Mouse (Mus musculus): ENCODE measurements around the gene Rab9. TPM values are rescaled to one million over a fixed set of nuclear protein-coding genes. Genes with fewer than 3 reads are reported as not detected.
"Not testable (repeated sequence)": the region's sequence is repeated elsewhere in the genome, so short reads cannot be mapped to it uniquely, and the experiment has no call there.

The Rab9 gene
- 46.5 and 48.3 TPM in 2 replicates for polyA plus RNA-seq (2015; fragmentation: Nextera tagmentation; extraction: Ambion mirVana)

- peak; percentile 99 for ATAC-seq (replicated peaks)
- WGBS = 23% methylated on average over 39 of the region's 41 CpGs
- no peaks in the 10 kb centered on the region for H3K36me3 ChIP-seq
- H3K4me2 ChIP-seq (replicated peaks) = peak within 1 kb of the TSS; percentile 44
- H3K27ac ChIP-seq (replicated peaks) = peak within 1 kb of the TSS; percentile 83
- H3K9me3 ChIP-seq = no peaks in the 10 kb centered on the region
- peak within 1 kb of the TSS; percentile 71 for H3K9ac ChIP-seq (replicated peaks)
- H3K4me3 ChIP-seq = peak within 1 kb of the TSS; percentile 64
- H3K4me1 ChIP-seq = peaks cover 9% of the 10 kb centered on the region
- H3K27me3 ChIP-seq = no peaks in the 10 kb centered on the region
These were observed at the start of gene Rab9 for GRCm38 (mm10) chrX:166479365-166479983. Rab9 (minus strand) TSS chrX:166479867.

DNA sequence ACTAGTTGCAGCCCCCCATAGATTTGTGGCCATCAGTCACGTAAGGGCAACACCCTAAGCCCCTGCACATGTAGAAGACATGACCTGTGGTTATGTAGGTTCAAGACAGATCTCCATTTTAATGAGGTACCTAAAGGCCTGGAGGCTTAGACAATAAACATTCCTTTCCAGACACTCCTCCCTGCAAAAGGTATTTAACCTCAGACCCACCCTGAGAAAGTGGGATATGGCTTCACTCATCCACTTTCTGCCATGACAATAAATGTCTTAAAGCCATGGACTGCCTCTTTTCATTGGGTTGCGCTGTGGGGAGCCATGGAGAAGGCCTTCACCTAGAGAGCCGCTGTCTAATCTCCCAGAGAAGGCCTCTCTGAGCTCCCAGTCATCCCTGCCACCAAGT, 48.5 kb upstream of the Rab9 start:
- H3K4me3 ChIP-seq = no peak overlapping the region
- H3K4me2 ChIP-seq (replicated peaks) = no peak overlapping the region
- no peak overlapping the region for H3K27ac ChIP-seq (replicated peaks)
- H3K9ac ChIP-seq (replicated peaks) = no peak overlapping the region
- WGBS = 89% methylated on average over 3 of the region's 3 CpGs
- no peaks in the 10 kb centered on the region for H3K4me1 ChIP-seq
- H3K9me3 ChIP-seq = no peaks in the 10 kb centered on the region
- ATAC-seq (replicated peaks) = no peak
- no peaks in the 10 kb centered on the region for H3K27me3 ChIP-seq
- H3K36me3 ChIP-seq = no peaks in the 10 kb centered on the region

DNA sequence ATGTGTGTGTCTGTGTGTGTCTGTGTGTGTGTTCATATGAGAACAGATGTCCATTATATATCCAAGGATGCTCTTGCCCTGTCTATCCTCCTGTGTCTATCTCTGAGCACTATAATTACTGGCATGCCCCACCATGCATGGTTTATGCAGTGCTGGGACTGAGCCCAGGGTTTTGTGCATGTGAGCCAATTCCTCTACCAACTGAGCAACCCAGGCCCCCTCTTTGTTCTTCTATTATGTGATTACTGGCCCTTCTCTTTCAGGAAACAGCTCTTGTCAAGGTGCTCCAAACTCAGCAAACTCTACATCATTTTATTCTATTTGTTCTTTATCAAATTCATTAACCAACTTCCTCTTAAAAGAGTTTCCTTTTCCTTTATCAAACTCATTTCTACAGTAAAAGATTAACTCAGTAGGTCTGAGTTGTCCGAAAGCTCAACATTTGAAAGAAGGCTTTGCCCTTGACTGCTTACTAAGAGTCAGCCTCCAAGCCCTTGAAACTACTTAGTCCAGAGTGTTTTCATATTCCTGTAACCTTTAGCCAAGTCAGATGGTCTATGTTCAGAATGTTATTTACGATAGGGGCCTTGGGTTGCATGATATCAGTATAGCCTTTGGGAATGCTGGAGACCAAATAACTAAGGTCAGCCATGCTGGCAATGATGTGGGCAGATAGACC, 46.1 kb upstream of the Rab9 start:
- ATAC-seq (replicated peaks) = no peak
- Histone ChIP-seq H3K9me3 (no peaks in the 10 kb centered on the region), H3K4me1 (no peaks in the 10 kb centered on the region), H3K27ac (replicated peaks) (no peak overlapping the region), H3K4me3 (no peak overlapping the region), H3K9ac (replicated peaks) (no peak overlapping the region), H3K36me3 (no peaks in the 10 kb centered on the region), H3K27me3 (no peaks in the 10 kb centered on the region), H3K4me2 (replicated peaks) (no peak overlapping the region)
- 91% methylated on average over 2 of the region's 2 CpGs for WGBS

GRCm38 (mm10) chrX:166520782-166521181, 41.1 kb upstream of the Rab9 start:
- Histone ChIP-seq H3K27ac (replicated peaks) (no peak overlapping the region), H3K36me3 (no peaks in the 10 kb centered on the region), H3K4me2 (replicated peaks) (no peak overlapping the region), H3K4me1 (no peaks in the 10 kb centered on the region), H3K9me3 (no peaks in the 10 kb centered on the region), H3K27me3 (no peaks in the 10 kb centered on the region), H3K9ac (replicated peaks) (no peak overlapping the region), H3K4me3 (no peak overlapping the region)
- ATAC-seq (replicated peaks) = no peak
- WGBS = 84% methylated on average over 5 of the region's 5 CpGs

DNA sequence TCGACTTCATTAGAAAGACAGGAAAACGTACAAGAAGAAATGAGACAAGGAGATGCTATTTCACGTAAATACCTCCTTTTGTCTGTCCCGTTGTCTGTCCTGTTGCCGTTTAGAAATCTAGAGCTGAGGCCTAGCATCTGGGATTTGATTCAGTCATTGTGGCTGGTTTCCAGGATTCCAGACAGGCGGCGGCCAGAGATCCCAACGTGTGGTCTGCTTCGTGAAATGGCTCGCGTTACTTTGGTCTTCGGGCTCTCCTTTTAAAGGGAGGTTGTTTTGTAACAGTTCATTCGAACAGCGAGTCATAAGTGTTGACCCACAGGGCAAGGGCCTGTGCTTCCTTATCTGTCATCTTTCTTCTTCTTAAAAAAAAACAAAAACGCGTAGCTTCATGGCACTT, 38.7 kb upstream of the Rab9 start, which contains the start of gene Tceanc:
Gene Tceanc, minus strand, starts transcription at position 223 of the 400 bp plus-strand sequence.
- H3K4me2 ChIP-seq (replicated peaks) = no peak within 1 kb of the TSS
- H3K27me3 ChIP-seq = no peaks in the 10 kb centered on the region
- no peak within 1 kb of the TSS for H3K27ac ChIP-seq (replicated peaks)
- H3K4me1 ChIP-seq = no peaks in the 10 kb centered on the region
- WGBS = 75% methylated on average over 16 of the region's 16 CpGs
- H3K4me3 ChIP-seq = no peak within 1 kb of the TSS
- no peaks in the 10 kb centered on the region for H3K36me3 ChIP-seq
- no peaks in the 10 kb centered on the region for H3K9me3 ChIP-seq
- no peak within 1 kb of the TSS for H3K9ac ChIP-seq (replicated peaks)
- ATAC-seq (replicated peaks) = no peak

- H3K4me1 ChIP-seq = no peaks in the 10 kb centered on the region
- H3K4me3 ChIP-seq = no peak overlapping the region
- 80% methylated on average over 1 of the region's 1 CpGs for WGBS
- no peak overlapping the region for H3K9ac ChIP-seq (replicated peaks)
- no peak overlapping the region for H3K4me2 ChIP-seq (replicated peaks)
- no peak overlapping the region for H3K27ac ChIP-seq (replicated peaks)
- no peaks in the 10 kb centered on the region for H3K9me3 ChIP-seq
- H3K27me3 ChIP-seq = no peaks in the 10 kb centered on the region
- ATAC-seq (replicated peaks) = no peak
- H3K36me3 ChIP-seq = no peaks in the 10 kb centered on the region
These were observed 37.0 kb upstream of the Rab9 start for GRCm38 (mm10) chrX:166516631-166517030.

DNA sequence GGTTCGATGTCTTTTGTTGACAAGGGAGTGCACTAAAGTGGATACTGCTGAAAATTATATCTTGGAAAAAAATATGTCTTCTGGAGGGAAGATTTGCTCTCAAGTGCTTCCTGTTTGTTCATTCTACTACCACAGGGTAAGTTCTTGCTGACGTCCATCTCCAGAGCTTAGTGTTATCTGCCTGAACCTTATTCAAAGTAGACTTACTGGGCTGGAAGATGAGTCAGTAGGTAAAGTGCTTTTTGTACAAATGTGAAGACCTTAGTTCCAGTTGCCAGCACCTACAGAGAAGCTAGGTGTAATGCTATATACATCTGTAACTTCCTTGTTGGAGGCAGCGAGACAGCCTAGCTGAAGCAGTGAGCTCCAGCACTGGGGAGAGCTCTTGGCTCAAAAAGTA, 36.3 kb upstream of the Rab9 start:
- Histone ChIP-seq H3K9ac (replicated peaks) (no peak overlapping the region), H3K4me1 (no peaks in the 10 kb centered on the region), H3K9me3 (no peaks in the 10 kb centered on the region), H3K36me3 (no peaks in the 10 kb centered on the region), H3K27ac (replicated peaks) (no peak overlapping the region), H3K4me3 (no peak overlapping the region), H3K27me3 (no peaks in the 10 kb centered on the region), H3K4me2 (replicated peaks) (no peak overlapping the region)
- WGBS = 97% methylated on average over 3 of the region's 3 CpGs
- ATAC-seq (replicated peaks) = no peak

DNA sequence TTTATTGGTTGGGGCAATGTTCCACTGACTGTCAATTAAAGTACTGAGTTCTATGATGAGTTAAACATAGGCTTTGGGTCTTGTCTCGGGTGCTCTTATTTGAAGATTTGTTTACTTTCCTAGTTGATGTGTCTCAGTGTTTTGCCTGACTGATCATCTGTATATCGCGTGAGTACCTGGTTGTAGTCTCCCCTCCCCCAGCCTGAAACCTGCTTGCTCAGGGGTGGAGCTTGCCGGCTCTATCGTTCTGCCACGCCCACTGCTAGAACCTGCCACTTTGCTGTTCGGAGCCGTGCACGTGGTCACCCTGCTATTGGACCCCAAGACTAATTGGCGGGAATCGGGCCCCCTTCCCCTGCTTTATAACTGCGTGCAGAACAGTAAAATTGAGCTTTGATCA, 34.4 kb upstream of the Rab9 start:
- not testable (repeated sequence) for H3K9ac ChIP-seq (replicated peaks); H3K27me3 ChIP-seq; H3K9me3 ChIP-seq; ATAC-seq (replicated peaks); H3K4me1 ChIP-seq; H3K27ac ChIP-seq (replicated peaks); H3K36me3 ChIP-seq; H3K4me3 ChIP-seq
- H3K4me2 ChIP-seq (replicated peaks) = peak overlapping the region; percentile 22; the same call in 1 of the 2 replicates
- 31% methylated on average over 12 of the region's 12 CpGs for WGBS

DNA sequence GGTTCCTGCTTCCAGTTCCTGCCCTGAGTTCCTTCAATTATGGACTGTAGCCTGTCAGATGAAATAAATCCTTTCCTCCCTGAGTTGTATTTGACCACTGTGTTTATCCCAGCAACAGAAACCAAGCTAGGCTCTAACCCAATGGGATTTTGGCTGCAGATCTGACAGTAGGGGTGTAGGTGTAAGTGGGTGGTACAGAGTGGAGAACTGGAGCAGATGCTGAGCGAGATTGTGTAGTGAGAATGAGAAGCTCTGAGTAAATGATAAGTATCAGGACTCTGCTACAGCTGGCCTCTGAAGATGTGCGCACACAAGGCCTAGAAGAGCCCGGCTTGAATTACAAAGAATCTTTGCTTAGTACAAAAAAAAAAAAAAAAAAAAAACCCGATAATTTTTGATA, 32.4 kb upstream of the Rab9 start:
- no peak overlapping the region for H3K4me2 ChIP-seq (replicated peaks)
- no peaks in the 10 kb centered on the region for H3K4me1 ChIP-seq
- no peaks in the 10 kb centered on the region for H3K36me3 ChIP-seq
- H3K27me3 ChIP-seq = no peaks in the 10 kb centered on the region
- H3K9ac ChIP-seq (replicated peaks) = no peak overlapping the region
- no peak overlapping the region for H3K27ac ChIP-seq (replicated peaks)
- ATAC-seq (replicated peaks) = no peak
- H3K9me3 ChIP-seq = no peaks in the 10 kb centered on the region
- WGBS = 96% methylated on average over 4 of the region's 4 CpGs
- H3K4me3 ChIP-seq = no peak overlapping the region

- Histone ChIP-seq H3K4me2 (replicated peaks) (no peak overlapping the region), H3K4me1 (no peaks in the 10 kb centered on the region), H3K36me3 (no peaks in the 10 kb centered on the region), H3K27me3 (no peaks in the 10 kb centered on the region), H3K27ac (replicated peaks) (no peak overlapping the region), H3K9ac (replicated peaks) (no peak overlapping the region), H3K4me3 (no peak overlapping the region), H3K9me3 (no peaks in the 10 kb centered on the region)
- ATAC-seq (replicated peaks) = no peak
These were observed 31.4 kb upstream of the Rab9 start for GRCm38 (mm10) chrX:166511107-166511506.

DNA sequence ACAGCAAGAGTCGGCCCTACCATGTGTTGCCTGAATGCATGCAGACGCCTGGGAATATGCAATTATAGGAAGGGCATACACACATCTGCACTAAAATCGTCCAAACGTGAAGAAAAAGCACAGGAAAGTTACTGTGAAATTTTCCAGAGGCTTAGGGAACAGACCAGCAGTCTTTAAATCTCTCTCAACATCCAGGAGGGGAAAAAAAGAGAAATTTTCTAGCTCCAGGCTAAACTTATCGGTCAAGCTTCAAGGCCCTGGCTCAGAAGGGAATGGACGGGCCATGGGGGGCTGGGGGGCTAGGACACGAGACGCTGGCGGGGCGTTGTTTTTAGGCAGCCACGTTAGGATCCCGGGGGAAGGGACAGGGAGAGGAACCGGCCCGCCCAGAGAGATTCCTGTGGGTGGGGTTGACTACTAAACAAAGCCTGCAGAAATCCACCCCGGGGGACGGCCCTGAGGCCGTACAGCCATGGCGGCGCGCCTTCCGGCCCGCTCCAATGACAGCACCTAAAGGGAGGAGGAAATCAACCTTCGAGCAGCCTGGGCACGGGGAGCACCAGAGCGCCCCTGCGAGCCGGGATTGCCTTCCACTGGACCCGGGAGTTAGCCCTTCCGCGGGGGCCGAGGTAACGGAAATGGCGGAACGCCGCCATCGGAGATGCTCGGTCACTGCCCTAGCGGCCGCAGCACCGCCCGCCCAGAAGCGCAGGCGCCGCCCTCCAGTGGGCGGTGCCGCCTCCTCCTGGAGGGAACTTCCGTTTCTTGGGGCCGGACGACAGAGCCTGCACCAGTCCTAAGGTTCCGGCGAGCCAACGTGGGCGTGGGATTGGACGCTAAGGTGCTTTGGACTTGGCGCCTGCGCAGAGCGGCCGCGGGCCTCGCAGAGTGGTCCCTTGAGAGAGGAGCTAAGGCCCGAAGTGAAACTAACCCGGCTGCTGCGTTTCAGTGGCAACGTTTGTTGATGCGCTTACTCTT, 30.4 kb upstream of the Rab9 start:
- Histone ChIP-seq H3K4me3 (peak overlapping the region; percentile 59), H3K4me1 (no peaks in the 10 kb centered on the region), H3K36me3 (no peaks in the 10 kb centered on the region), H3K9ac (replicated peaks) (peak overlapping the region; percentile 80), H3K4me2 (replicated peaks) (peak overlapping the region; percentile 36), H3K27me3 (no peaks in the 10 kb centered on the region), H3K27ac (replicated peaks) (peak overlapping the region; percentile 98), H3K9me3 (no peaks in the 10 kb centered on the region)
- peak; percentile 99 for ATAC-seq (replicated peaks)
- WGBS = 21% methylated on average over 65 of the region's 65 CpGs

DNA sequence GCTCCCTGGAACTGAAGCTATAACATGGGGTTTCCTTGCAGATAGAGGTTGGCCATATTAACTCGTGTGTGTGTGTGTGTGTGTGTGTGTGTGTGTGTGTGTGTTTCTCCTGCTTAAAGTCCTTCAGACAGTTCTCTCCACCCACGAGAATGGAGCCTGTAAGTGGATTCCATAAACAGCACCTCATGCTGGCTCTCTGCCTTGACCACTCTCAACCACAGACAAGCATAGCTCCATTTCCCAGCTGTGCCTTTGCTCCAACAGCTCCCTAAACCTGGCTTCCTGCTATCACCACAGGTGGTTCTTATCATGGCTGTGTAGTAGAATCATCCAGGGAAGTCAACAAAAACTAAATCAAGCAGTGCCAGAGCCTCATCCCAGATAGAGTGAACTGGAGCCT, 24.8 kb upstream of the Rab9 start:
- no peak overlapping the region for H3K27ac ChIP-seq (replicated peaks)
- WGBS = 74% methylated on average over 2 of the region's 2 CpGs
- no peaks in the 10 kb centered on the region for H3K9me3 ChIP-seq
- no peak overlapping the region for H3K4me3 ChIP-seq
- no peak overlapping the region for H3K9ac ChIP-seq (replicated peaks)
- ATAC-seq (replicated peaks) = no peak
- H3K4me1 ChIP-seq = no peaks in the 10 kb centered on the region
- H3K36me3 ChIP-seq = no peaks in the 10 kb centered on the region
- H3K27me3 ChIP-seq = no peaks in the 10 kb centered on the region
- H3K4me2 ChIP-seq (replicated peaks) = no peak overlapping the region
